Mouse (Mus musculus) layer of hippocampus, adult 9-11 months (tissue): ENCODE results near the gene Crybg3.

Source experiments
- DNase-seq: peaks from one replicate; pipeline ENCODE4 v3.0.0; 2022

Crybg3 gene

GRCm38 (mm10) chr16:59444880-59445559, 155.8 kb downstream of the Crybg3 start:
- no peak for DNase-seq
